Mouse (Mus musculus) MEL (cell line): ENCODE results near the gene Qrich1.

ENCODE experiments used
- CTCF ChIP-seq, 3 experiments: IDR thresholded peaks in 2 of 3; conservative IDR thresholded peaks in 1 of 3; 2 replicates each; pipeline ENCODE4 v1.5.1; 2011 to 2012; ENCODE audit warnings: low read length in 3 of 3, low read depth in 2 of 3, mild to moderate bottlenecking in 2 of 3, improper control_type of control experiment in 1 of 3, inconsistent platforms in 1 of 3, mixed read lengths in 1 of 3, moderate library complexity in 1 of 3; ENCODE audit not compliant: control insufficient read depth in 1 of 3, insufficient read depth in 1 of 3, poor library complexity in 1 of 3, severe bottlenecking in 1 of 3
- ETS1 ChIP-seq: IDR thresholded peaks from 2 replicates; pipeline ENCODE4 v1.6.1; 2012; ENCODE audit warnings: low read depth, mild to moderate bottlenecking, inconsistent platforms, low read length, improper control_type of control experiment, moderate library complexity
- HCFC1 ChIP-seq: IDR thresholded peaks from 2 replicates; pipeline ENCODE4 v1.6.1; 2012; ENCODE audit warnings: low read depth, mild to moderate bottlenecking, inconsistent platforms, low read length, improper control_type of control experiment, moderate library complexity
- POLR2A ChIP-seq, 2 experiments: IDR thresholded peaks; 2 replicates each; pipeline ENCODE4 v1.6.1; 2011 to 2012; ENCODE audit warnings: low read length in 2 of 2, mild to moderate bottlenecking in 2 of 2, control low read depth in 1 of 2, improper control_type of control experiment in 1 of 2, low read depth in 1 of 2, moderate library complexity in 1 of 2; ENCODE audit not compliant: control insufficient read depth in 1 of 2, insufficient read depth in 1 of 2, poor library complexity in 1 of 2
- TAL1 ChIP-seq: IDR thresholded peaks from 2 replicates; pipeline ENCODE4 v1.6.1; 2012; ENCODE audit warnings: mild to moderate bottlenecking, inconsistent platforms, low read length, moderate library complexity, mixed read lengths

DNA sequence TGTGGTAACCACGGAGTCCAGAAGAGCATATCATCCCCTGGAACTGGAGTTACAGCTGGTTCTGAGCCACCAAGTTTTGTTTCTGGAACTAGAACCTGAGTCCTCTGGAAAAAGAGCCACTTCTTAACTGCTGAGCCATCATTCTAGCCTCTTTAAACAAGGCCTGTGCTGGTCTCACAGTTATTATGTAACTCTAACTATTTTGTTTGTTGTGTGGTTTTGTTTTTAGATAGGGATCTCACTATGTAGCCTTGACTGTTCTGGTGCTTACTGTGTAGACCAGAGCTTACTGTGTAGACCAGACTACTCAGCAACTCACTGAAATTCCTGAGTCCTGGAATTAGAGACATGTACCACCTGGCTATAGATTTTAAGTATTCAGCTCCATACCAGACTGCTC, 30.3 kb downstream of the Qrich1 start:
- TF ChIP-seq POLR2A (IDR thresholded peaks at IDR 0.05; ENCODE audit: control insufficient read depth in 1 of 2, insufficient read depth in 1 of 2, low read depth in 1 of 2, low read length in 2 of 2, poor library complexity in 1 of 2) (no peak), ETS1 (no peak), CTCF (IDR thresholded peaks at IDR 0.05 in 2 of 3, conservative IDR thresholded peaks at IDR 0.05 in 1 of 3; ENCODE audit: control insufficient read depth in 1 of 3, insufficient read depth in 1 of 3, low read depth in 2 of 3, low read length in 3 of 3, poor library complexity in 1 of 3, severe bottlenecking in 1 of 3) (no peak), HCFC1 (no peak), TAL1 (no peak)
